Mouse (Mus musculus) cerebellum, adult 2 months (tissue): Measurements from ENCODE around the gene Rasgef1b.

Experiments used
- CTCF ChIP-seq: fragments of 200-500 bp; IDR thresholded peaks from 2 replicates; pipeline ENCODE4 v1.5.1; 2011; ENCODE audit warnings: low read depth, mild to moderate bottlenecking, control low read depth, low read length, moderate library complexity, borderline replicate concordance; ENCODE audit not compliant: insufficient read depth
- POLR2A ChIP-seq: fragments of 200-500 bp; IDR thresholded peaks from 2 replicates; pipeline ENCODE4 v1.6.1; 2011; ENCODE audit warnings: low read length, control low read depth, borderline replicate concordance; ENCODE audit not compliant: insufficient read depth

- no peak for TF ChIP-seq POLR2A
- TF ChIP-seq CTCF: no peak
These were observed 486.7 kb downstream of the Rasgef1b start for GRCm38 (mm10) chr5:99241988-99242740.
